Mouse (Mus musculus) spleen, adult 2 months (tissue): ENCODE measurements around the gene Slc3a2. TPM values are rescaled to one million over a fixed set of nuclear protein-coding genes. Genes with fewer than 3 reads are reported as not detected.

ENCODE experiments used
- DNase-seq, 2 experiments: peaks; one replicate each; pipeline versions ENCODE4 v3.0.0 to v3.0.0-alpha.2; 2012 to 2021; ENCODE audit warnings: low spot score in 2 of 2, low read depth in 1 of 2
- H3K27ac ChIP-seq: fragments of 200-500 bp; 2 replicates; pipeline ENCODE4 v1.5.1; 2012; ENCODE audit warnings: low read length, inconsistent platforms; ENCODE audit not compliant: insufficient read depth
- H3K27me3 ChIP-seq: fragments of 200-500 bp; 2 replicates; pipeline ENCODE4 v1.6.1; 2012; ENCODE audit warnings: mild to moderate bottlenecking, moderate library complexity, low read length, inconsistent platforms; ENCODE audit not compliant: control insufficient read depth, insufficient read depth
- H3K36me3 ChIP-seq: fragments of 200-500 bp; 2 replicates; pipeline ENCODE4 v1.6.1; 2012; ENCODE audit warnings: mild to moderate bottlenecking, low read length, inconsistent platforms; ENCODE audit not compliant: control insufficient read depth, insufficient read depth
- H3K4me1 ChIP-seq: fragments of 200-500 bp; 2 replicates; pipeline ENCODE4 v1.6.1; 2011; ENCODE audit warnings: inconsistent platforms; ENCODE audit not compliant: control insufficient read depth, insufficient read depth, insufficient read length
- H3K4me3 ChIP-seq: fragments of 200-500 bp; 2 replicates; pipeline ENCODE4 v1.5.1; 2011; ENCODE audit warnings: mild to moderate bottlenecking, inconsistent platforms; ENCODE audit not compliant: insufficient read depth, insufficient read length; ENCODE audit errors: extremely low read depth
- CTCF ChIP-seq: fragments of 200-500 bp; IDR thresholded peaks from 2 replicates; pipeline ENCODE4 v1.5.1; 2011; ENCODE audit warnings: mild to moderate bottlenecking, inconsistent platforms; ENCODE audit not compliant: insufficient read depth, insufficient read length, insufficient replicate concordance; ENCODE audit errors: extremely low read depth
- POLR2A ChIP-seq: fragments of 200-500 bp; IDR thresholded peaks from 2 replicates; pipeline ENCODE4 v1.6.1; 2011; ENCODE audit warnings: low read depth, low read length, inconsistent platforms
- WGBS: fragments of 180-500 bp; shearing (Covaris S2); methylation state at CpG from one replicate; pipeline ENCODE4 v1.1.7; 2018; 5-methylcytosine and 5-hydroxymethylcytosine counted together
- polyA plus RNA-seq: library from polyadenylated mRNA; depleted of rRNA; stranded (reverse); fragments of >200 nt; gene quantifications from 2 replicates; pipeline ENCODE4 v1.2.3, GENCODE M21; 2012; rRNA removed

The Slc3a2 gene
- 122 and 129 TPM in 2 replicates for polyA plus RNA-seq

- peak within 1 kb of the TSS; percentile 94 for H3K27ac ChIP-seq
- H3K4me1 ChIP-seq = no peaks in the 10 kb centered on the region
- H3K36me3 ChIP-seq = peaks cover 19% of the 10 kb centered on the region
- DNase-seq = peak; percentile 95 to 97
- H3K4me3 ChIP-seq = peak within 1 kb of the TSS; percentile 81
- under 1% methylated on average over 50 of the region's 50 CpGs for WGBS
- no peaks in the 10 kb centered on the region for H3K27me3 ChIP-seq
- TF ChIP-seq POLR2A (peak; percentile 86), CTCF (no peak)
These were observed at the start of gene Slc3a2 for GRCm38 (mm10) chr19:8722907-8723573. Slc3a2 (minus strand) TSS chr19:8723369.

GRCm38 (mm10) chr19:8770567-8771270 is 47.5 kb upstream of the Slc3a2 start, which contains the start of gene Tmem223:
Tmem223 (plus strand) TSS chr19:8770996.
- peak; percentile 59 to 77 for DNase-seq
- TF ChIP-seq POLR2A = peak; percentile 87
- no peak for TF ChIP-seq CTCF
- H3K27me3 ChIP-seq = no peaks in the 10 kb centered on the region
- WGBS = 15% methylated on average over 29 of the region's 29 CpGs
- H3K4me3 ChIP-seq = peak within 1 kb of the TSS; percentile 87
- peaks cover 27% of the 10 kb centered on the region for H3K36me3 ChIP-seq
- peaks cover 11% of the 10 kb centered on the region; the same call in 1 of the 2 replicates for H3K4me1 ChIP-seq
- peak within 1 kb of the TSS; percentile 92 for H3K27ac ChIP-seq

DNA sequence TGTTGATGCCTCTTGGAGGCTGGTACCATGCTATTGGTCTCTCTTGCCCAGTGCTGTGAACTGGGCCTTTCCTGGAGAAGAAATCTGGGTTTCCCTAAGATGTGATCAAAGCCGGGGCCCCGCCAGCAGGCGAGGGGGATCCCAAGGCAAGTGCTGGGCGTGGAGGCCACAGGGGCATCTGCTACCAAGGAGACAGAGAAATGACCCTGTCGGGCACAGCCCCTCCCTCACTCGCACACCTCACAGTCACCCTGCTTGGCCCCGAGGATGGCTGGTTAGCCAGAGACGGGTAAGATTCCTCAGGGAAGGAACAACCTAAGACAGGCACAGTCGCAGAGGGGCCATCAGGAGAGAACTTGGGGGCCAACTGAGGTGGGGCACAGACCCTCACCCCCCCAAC is 42.4 kb upstream of the Slc3a2 start:
- Histone ChIP-seq H3K27ac (no peak overlapping the region), H3K4me3 (no peak overlapping the region), H3K27me3 (no peaks in the 10 kb centered on the region), H3K4me1 (no peaks in the 10 kb centered on the region; the same call in 1 of the 2 replicates), H3K36me3 (peaks cover 56% of the 10 kb centered on the region)
- 97% methylated on average over 9 of the region's 9 CpGs for WGBS
- DNase-seq = no peak
- TF ChIP-seq CTCF (no peak), POLR2A (no peak)

DNA sequence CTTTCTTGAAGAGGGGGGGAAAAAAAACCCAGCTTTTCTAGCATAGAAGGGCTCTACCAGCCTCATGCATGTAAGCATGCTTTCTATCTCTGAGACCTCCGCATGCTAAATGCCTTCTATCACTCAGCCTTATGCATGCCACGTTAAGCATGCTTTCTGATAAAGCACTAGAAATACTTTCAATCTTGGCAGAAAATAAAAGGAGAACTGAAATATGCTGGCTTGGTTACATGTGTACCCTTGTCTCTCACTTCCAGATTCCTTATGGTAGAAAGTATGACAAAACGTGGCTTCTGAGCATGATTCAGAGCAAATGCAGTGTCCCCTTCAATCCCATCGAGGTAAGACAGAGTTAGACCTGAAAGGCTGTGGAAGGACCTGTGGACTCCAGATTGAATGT is 40.1 kb upstream of the Slc3a2 start:
- 55% methylated on average over 4 of the region's 4 CpGs for WGBS
- Histone ChIP-seq H3K4me3 (no peak overlapping the region), H3K27me3 (no peaks in the 10 kb centered on the region), H3K36me3 (peaks cover 54% of the 10 kb centered on the region), H3K27ac (no peak overlapping the region), H3K4me1 (no peaks in the 10 kb centered on the region; the same call in 1 of the 2 replicates)
- DNase-seq = no peak
- TF ChIP-seq CTCF (no peak), POLR2A (no peak)

DNA sequence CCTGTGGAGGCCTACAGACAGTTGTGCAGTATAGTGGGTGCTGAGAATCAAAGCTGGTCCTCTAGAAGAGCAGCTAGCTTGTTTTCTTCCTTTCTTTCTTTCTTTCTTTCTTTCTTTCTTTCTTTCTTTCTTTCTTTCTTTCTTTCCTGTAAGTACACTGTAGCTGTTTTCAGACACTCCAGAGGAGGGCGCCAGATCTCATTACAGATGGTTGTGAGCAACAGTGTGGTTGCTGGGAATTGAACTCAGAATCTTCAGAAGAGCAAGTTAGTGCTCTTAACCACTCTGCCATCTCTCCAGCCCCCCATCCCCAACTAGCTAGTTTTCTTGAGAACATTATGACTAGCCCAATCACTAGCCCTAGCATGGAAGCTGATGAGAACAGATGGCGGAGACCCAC is 37.6 kb upstream of the Slc3a2 start:
- WGBS = 93% methylated on average over 2 of the region's 2 CpGs
- H3K4me1 ChIP-seq = peaks cover 9% of the 10 kb centered on the region; the same call in 1 of the 2 replicates
- peaks cover 33% of the 10 kb centered on the region for H3K36me3 ChIP-seq
- no peak overlapping the region for H3K27ac ChIP-seq
- DNase-seq = no peak
- TF ChIP-seq POLR2A (no peak), CTCF (no peak)
- no peak overlapping the region for H3K4me3 ChIP-seq
- no peaks in the 10 kb centered on the region for H3K27me3 ChIP-seq

GRCm38 (mm10) chr19:8758899-8759298 is 35.7 kb upstream of the Slc3a2 start:
- Histone ChIP-seq H3K4me3 (no peak overlapping the region), H3K27me3 (no peaks in the 10 kb centered on the region), H3K36me3 (peaks cover 16% of the 10 kb centered on the region), H3K4me1 (peaks cover 12% of the 10 kb centered on the region; the same call in 1 of the 2 replicates), H3K27ac (no peak overlapping the region)
- 51% methylated on average over 2 of the region's 2 CpGs for WGBS
- DNase-seq = no peak
- no peak for TF ChIP-seq POLR2A
- no peak for TF ChIP-seq CTCF
